Mouse (Mus musculus) heart, postnatal 10 days (tissue): Measurements from ENCODE around the gene Ache. TPM values are rescaled to one million over a fixed set of nuclear protein-coding genes. Genes with fewer than 3 reads are reported as not detected.
A peak's percentile ranks its signal among the peaks of the same experiment; 100 is the strongest.

Source experiments
- DNase-seq, 2 experiments: peaks; one replicate each; pipeline ENCODE4 v3.0.0; 2021
- intact Hi-C: fragments of 180-260 bp; cut with DNase I; formaldehyde crosslinking; loops from one replicate; pipeline ENCODE4 v1.15.1; 2025
- microRNA-seq, 2 experiments: library from miRNA; unstranded; fragments of <30 nt; microRNA quantifications; one replicate each; pipeline ENCODE4 v1.2.0; 2022
- total RNA-seq, 2 experiments: library from RNA; stranded (reverse); gene quantifications; 2 replicates each; pipeline ENCODE4 v1.2.3; 2021

Ache gene
- total RNA-seq, 2 experiments from 2014 or later = 4.6 to 4.8 TPM

- intact Hi-C loops = loop anchor here (5.0 kb wide), 1 partner anchor 171 kb away; the partner anchor contains the start of gene Pop7
- no peak for DNase-seq
Measured at GRCm38 (mm10) chr5:137330910-137331309, 43.6 kb downstream of the Ache start.

GRCm38 (mm10) chr5:137332857-137333511 is 45.7 kb downstream of the Ache start:
- intact Hi-C loops = loop anchor here (5.0 kb wide), 1 partner anchor 169 kb away; the partner anchor contains the start of gene Pop7
- DNase-seq = no peak

GRCm38 (mm10) chr5:137333512-137334174 is 46.3 kb downstream of the Ache start, which contains the start of gene Slc12a9:
TSS of gene Slc12a9 (minus strand) at chr5:137333597.
- DNase-seq = peak; percentile 93 to 97
- intact Hi-C loops = loop anchor here (2.0 to 5.0 kb wide), 2 partner anchors 43 to 169 kb away; partner anchors contain the start of gene Pop7

GRCm38 (mm10) chr5:137334317-137334716 is 47.0 kb downstream of the Ache start:
- no peak for DNase-seq
- intact Hi-C loops = loop anchor here (2.0 to 5.0 kb wide), 2 partner anchors 42 to 168 kb away; partner anchors contain the start of gene Pop7

- no peak for DNase-seq
- intact Hi-C loops = loop anchor here (2.0 to 5.0 kb wide), 2 partner anchors 42 to 197 kb away; partner anchors contain the start of genes Epo and Gnb2
Measured at GRCm38 (mm10) chr5:137335066-137335465, 47.7 kb downstream of the Ache start.

GRCm38 (mm10) chr5:137337190-137337589 is 49.9 kb downstream of the Ache start:
- DNase-seq = no peak
- intact Hi-C loops = loop anchor here (5.0 kb wide), 1 partner anchor 195 kb away; the partner anchor contains the start of genes Epo and Gnb2

- DNase-seq = peak; percentile 92 to 93
- intact Hi-C loops = loop anchor here (2.0 to 5.0 kb wide), 2 partner anchors 15 to 194 kb away; partner anchors contain the start of genes Epo and Gnb2
Measured at GRCm38 (mm10) chr5:137338256-137338655, 50.9 kb downstream of the Ache start.

GRCm38 (mm10) chr5:137338663-137339289 is 51.5 kb downstream of the Ache start:
- peak; percentile 78 to 83 for DNase-seq
- intact Hi-C loops = loop anchor here (1.0 to 5.0 kb wide), 3 partner anchors 10 to 194 kb away; partner anchors contain the start of genes Epo and Gnb2

GRCm38 (mm10) chr5:137339290-137339979 is 52.1 kb downstream of the Ache start:
- intact Hi-C loops = loop anchor here (1.0 to 5.0 kb wide), 3 partner anchors 9 to 193 kb away; partner anchors contain the start of genes Epo and Gnb2

GRCm38 (mm10) chr5:137340222-137340621 is 52.9 kb downstream of the Ache start:
- intact Hi-C loops = no loop called here
- no peak for DNase-seq

More at GRCm38 (mm10) chr5:137339290-137339979, 52.1 kb downstream of the Ache start:
- DNase-seq = peak; percentile 68 to 75

- no peak for DNase-seq
- intact Hi-C loops = no loop called here
Measured at GRCm38 (mm10) chr5:137342407-137343012, 55.2 kb downstream of the Ache start.

- intact Hi-C loops = no loop called here
Measured at GRCm38 (mm10) chr5:137343412-137343811, 56.1 kb downstream of the Ache start.

GRCm38 (mm10) chr5:137343869-137344268 is 56.5 kb downstream of the Ache start:
- intact Hi-C loops = no loop called here
- DNase-seq = no peak

More at GRCm38 (mm10) chr5:137343412-137343811, 56.1 kb downstream of the Ache start:
- DNase-seq = no peak

Small RNA genes lying within 50 kb of the gene (microRNA-seq; reads per million reads assigned to microRNA genes)
- gene Mir7036 (0.70 to 0.95 reads per million in 2 experiments), gene Mir8116 (0 reads per million in 2 experiments)

Other genes starting within 250 kb of the Ache start
- gene Ap1s1, start 241.4 kb upstream of the Ache start, total RNA-seq = 10 to 100 TPM; 59.7 to 65.0 TPM
- gene Serpine1, start 215.3 kb upstream of the Ache start, total RNA-seq = 10 to 100 TPM; 11.0 to 19.3 TPM
- gene Trim56, start 171.3 kb upstream of the Ache start, total RNA-seq = 10 to 100 TPM; 21.2 to 21.6 TPM
- gene Muc3, start 138.2 kb upstream of the Ache start, total RNA-seq = not detected
- under 1 TPM; 0.41 to 0.45 TPM for gene Muc3a, start 75.1 kb upstream of the Ache start, total RNA-seq
- gene Ufsp1, start 7.1 kb downstream of the Ache start, total RNA-seq = 1 to 10 TPM; 8.8 to 10.0 TPM
- gene Srrt, start 20.2 kb downstream of the Ache start, total RNA-seq = 10 to 100 TPM; 91.0 to 91.9 TPM
- 10 to 100 TPM; 22.5 to 23.3 TPM for gene Trip6, start 26.9 kb downstream of the Ache start, total RNA-seq
- 1 to 10 TPM; 4.4 to 5.4 TPM for gene Slc12a9, start 46.1 kb downstream of the Ache start, total RNA-seq
- 100 to 1,000 TPM; 103 to 111 TPM for gene Ephb4, start 62.6 kb downstream of the Ache start, total RNA-seq
- gene Zan, start 189.5 kb downstream of the Ache start, total RNA-seq = under 1 TPM in 1 of 2 experiments, not detected in 1; 0.10 TPM
- 10 to 100 TPM; 16.6 to 19.2 TPM for gene Pop7, start 215.0 kb downstream of the Ache start, total RNA-seq
- 10 to 100 TPM; 29.6 to 33.8 TPM for gene Gigyf1, start 231.0 kb downstream of the Ache start, total RNA-seq
- not detected for gene Epo, start 245.7 kb downstream of the Ache start, total RNA-seq
- 100 to 1,000 TPM; 481 to 484 TPM for gene Gnb2, start 246.0 kb downstream of the Ache start, total RNA-seq